Mouse (Mus musculus) splenic B cell, adult 2 months (primary cell): Measurements from ENCODE around the gene Ttc23l.
A peak's percentile ranks its signal among the peaks of the same experiment; 100 is the strongest.

ENCODE experiments used
- DNase-seq: peaks from one replicate; pipeline ENCODE4 v3.0.0-alpha.2; 2011; ENCODE audit warnings: low read depth, low spot score
- H3K27me3 ChIP-seq: 2 replicates; pipeline ENCODE4 v1.6.1; 2012; ENCODE audit warnings: mild to moderate bottlenecking, low read length, moderate library complexity, mixed read lengths; ENCODE audit not compliant: control insufficient read depth, poor library complexity, insufficient read depth, severe bottlenecking
- H3K36me3 ChIP-seq: 2 replicates; pipeline ENCODE4 v1.6.1; 2012; ENCODE audit warnings: mild to moderate bottlenecking, low read length, moderate library complexity, mixed read lengths; ENCODE audit not compliant: control insufficient read depth, poor library complexity, insufficient read depth, severe bottlenecking

Ttc23l gene

DNA sequence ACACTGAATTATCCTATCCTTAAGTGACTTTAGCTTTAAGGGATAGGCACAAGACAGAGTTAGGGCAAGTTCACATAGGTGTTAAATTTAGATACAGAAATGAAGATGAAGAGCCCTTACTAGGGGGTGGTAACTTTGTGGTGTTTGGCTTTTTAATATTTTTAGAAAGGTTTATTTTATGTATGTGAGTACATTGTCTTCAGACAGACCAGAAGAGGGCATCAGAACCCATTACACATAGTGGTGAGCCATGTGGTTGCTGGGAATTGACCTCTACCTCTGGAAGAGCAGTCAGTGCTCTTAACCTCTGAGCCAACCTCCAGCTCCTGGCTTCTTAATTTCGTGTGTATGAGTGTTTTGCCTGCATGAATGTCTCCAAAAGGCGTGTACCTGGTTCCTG, 71.2 kb downstream of the Ttc23l start:
- DNase-seq = no peak
- no peaks in the 10 kb centered on the region for H3K27me3 ChIP-seq
- peaks cover 7% of the 10 kb centered on the region for H3K36me3 ChIP-seq

DNA sequence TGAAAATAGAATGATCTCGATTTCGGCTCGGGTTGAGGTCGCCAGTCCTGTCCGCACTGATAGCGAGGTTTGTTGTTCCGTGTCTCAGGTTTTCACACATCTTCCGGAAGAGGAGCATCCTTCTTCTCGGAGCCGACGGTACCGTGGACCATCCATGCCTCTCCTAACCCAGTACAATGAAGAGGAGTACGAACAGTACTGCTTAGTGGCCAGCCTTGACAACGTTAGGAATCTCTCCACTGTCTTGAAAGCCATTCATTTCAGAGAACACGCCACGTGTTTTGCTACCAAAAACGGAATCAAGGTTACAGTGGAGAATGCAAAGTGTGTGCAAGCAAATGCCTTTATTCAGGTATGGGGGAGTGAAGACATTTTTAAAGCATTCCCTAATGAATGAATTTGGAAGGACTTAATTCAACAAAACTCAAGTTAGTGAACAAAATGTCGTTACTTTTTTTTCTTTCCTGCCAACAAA, 72.1 kb downstream of the Ttc23l start:
- Histone ChIP-seq H3K27me3 (no peaks in the 10 kb centered on the region), H3K36me3 (peaks cover 6% of the 10 kb centered on the region)
- no peak for DNase-seq

DNA sequence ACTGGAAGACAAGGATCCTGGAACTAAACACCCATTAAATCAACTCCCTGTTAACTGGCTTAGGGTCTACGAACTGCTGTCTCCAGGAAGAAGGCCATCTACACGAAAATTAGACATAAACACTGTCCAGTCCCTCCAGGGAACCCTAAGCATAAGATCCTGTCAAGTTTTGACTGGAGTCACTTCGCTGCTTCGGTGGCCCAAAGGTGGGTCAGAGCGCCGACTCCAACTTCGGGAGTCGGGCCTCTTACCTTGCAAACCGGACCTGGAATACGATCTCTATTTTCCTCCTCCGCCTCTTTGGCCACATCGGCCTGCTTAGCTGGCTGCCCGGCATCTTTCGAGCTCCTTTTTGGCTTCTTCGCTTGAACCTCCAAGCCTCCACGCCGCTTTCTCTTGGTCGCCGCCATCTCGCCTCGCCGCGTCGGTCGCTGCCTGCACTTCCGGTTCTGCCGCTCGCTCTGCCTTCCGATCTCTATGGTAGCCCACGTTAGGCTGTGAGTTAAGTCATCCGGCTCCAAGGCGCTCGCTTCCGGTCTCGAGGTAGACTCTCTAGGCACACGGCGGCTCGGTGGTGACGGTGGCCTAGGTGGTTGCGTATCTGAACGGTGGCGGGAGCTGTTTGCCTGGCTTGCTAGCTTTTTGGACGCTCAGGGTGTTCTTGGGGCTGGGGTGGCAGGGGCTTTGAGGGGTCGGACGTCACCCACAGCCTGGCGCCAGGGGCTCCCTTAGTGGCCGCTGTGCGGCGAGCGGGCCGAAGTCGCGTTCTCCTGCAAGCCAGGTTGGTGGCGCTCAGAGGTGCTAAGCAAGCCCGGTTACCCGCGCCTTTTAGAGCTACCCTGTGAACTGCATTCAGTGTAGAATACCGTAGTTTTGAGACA, 72.7 kb downstream of the Ttc23l start, which contains the start of the genes Brix1 and Rad1:
Gene Brix1, minus strand, starts transcription at position 464 of the 881 bp plus-strand sequence.
Gene Rad1, plus strand, starts transcription at position 535 of the 881 bp plus-strand sequence.
- peak; percentile 97 for DNase-seq
- no peaks in the 10 kb centered on the region for H3K27me3 ChIP-seq
- H3K36me3 ChIP-seq = peaks cover 4% of the 10 kb centered on the region; the same call in 1 of the 2 replicates

DNA sequence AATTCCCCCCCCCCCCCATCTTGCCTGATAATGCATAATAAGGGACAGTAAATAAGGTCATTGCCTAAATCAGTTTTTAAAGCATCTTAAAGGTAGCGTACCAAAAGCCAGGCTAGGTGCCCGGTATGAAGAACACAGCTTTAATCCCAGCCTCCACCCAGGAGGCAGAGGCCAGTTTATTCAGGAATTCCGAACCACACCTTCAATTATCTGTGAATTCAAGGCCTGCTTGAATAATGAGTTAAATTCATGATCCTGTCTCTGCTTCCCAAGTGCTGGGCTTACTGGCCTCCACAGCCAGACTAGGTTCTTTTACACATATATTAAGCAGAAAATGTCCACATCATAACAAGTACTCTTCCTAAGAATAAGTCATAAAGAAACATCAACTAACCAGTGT, 87.5 kb downstream of the Ttc23l start:
- Histone ChIP-seq H3K27me3 (no peaks in the 10 kb centered on the region), H3K36me3 (peaks cover 4% of the 10 kb centered on the region)
- no peak for DNase-seq

DNA sequence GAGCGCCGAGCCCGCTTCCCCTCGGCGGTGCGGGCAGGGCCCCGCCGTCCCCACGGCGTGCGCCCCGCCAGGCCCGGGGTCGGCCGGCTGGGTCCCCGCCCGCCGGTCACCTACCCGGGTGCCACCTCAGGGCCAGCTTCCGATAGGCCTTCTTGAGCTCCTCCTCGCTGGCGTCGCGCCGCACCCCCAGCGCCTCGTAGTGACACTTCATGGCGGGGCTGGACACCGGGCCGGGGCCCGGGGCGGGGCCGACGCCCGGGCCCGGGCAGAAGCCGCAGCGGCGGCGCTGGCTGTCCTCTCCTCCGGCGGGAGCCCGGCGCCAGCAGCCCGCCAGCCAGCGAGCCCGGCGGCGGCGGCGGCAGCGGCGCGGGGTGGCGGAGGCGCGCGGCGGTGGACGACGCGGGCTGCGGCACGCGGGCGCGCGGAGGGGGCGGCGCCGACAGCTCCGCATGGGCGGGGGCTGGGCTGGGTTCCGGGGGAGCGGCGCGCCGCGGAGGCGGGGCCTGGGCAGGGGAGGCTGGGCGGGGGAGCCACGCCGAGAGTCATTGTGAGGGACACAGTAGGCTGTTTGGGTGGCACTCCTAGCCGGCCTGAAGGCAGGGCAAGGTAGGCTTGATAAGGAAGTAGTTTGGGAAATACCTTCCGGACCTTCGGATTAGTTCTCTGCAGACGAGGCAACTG, 88.2 kb downstream of the Ttc23l start, which contains the start of gene Dnajc21:
Gene Dnajc21, minus strand, starts transcription at position 366 of the 681 bp plus-strand sequence.
- Histone ChIP-seq H3K36me3 (no peaks in the 10 kb centered on the region), H3K27me3 (no peaks in the 10 kb centered on the region)
- DNase-seq = peak; percentile 86

DNA sequence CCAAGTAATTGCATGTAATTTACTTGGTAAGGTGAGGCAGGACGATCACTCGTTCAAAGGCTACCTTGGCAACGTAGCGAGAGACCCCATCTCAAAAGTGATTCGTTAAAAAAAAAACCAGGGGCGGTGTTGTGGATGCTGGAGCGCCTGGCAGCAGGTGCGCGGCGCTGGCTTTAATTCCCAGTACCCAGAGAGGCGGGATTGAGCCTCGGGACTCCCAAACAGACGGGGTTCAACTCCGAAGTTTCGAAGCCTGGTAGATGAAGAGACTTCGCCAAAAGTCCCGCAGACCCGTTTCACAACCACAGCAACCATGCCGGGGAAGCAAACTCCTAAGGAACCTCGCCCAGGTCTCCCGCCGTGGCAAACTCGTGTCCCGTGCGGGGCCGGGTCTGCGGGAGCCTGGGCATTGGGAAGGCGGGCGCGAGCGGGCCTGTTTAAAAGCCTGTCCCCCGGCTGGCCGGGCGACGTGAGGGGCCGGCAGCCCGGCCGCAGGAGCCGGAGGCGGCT, 88.8 kb downstream of the Ttc23l start:
- Histone ChIP-seq H3K27me3 (no peaks in the 10 kb centered on the region), H3K36me3 (no peaks in the 10 kb centered on the region)
- peak; percentile 8 for DNase-seq

DNA sequence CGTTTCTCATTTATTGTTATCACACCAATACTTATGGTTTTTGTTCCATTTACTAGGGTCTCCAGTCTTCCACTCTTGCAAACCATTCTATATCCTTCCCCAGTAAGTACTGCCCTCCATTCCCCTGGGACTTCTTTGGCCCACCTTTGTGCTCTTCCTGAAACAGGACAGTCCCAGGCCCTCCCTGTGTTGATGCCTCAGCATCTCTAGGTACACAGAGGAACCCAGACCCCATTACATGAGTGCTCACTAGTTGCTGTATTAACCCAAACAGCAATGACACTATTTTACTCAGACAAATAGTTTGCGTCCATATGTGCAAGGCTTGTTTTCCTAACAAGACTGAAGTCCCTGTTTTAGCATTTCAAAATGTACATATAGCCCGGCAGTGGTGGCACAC, 89.7 kb downstream of the Ttc23l start:
- no peak for DNase-seq
- no peaks in the 10 kb centered on the region for H3K27me3 ChIP-seq
- H3K36me3 ChIP-seq = no peaks in the 10 kb centered on the region

DNA sequence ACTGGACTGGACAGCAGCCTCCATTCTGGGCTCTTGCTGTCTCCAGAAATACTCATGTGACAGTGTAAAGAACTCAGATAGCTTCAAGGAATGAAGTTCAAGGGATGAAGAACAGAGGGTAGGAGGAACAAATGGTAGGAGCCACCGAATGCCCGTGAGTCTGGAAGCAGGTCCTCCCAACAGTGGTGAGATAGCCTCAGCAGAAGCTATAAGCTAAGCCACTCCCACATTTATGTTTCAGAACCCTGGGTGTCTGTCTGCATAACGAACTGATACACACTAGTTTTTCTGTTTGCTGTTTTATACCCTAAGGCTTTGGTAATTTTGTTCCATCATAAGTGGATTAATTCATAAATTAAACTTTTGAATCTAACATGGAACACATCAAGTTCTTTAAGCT, 93.8 kb downstream of the Ttc23l start:
- H3K27me3 ChIP-seq = no peaks in the 10 kb centered on the region
- no peaks in the 10 kb centered on the region for H3K36me3 ChIP-seq
- no peak for DNase-seq

DNA sequence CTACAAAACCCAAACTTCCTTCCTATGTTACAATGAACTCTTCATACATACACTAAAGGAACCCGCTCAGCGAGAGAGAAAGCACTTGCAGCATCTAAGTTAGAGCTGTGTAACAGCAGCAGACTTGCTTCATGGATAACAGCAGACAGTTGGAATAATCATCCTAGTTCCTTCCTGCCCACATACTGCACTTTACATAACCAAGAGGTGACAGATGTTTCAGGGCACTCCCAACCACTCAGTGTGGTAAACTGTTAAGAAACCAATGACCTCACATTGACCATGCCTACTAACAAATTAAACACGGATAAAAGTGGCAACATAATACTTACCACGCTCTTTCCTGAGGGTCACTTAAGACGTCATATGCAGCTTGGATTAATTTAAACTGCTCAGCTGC, 94.9 kb downstream of the Ttc23l start:
- no peaks in the 10 kb centered on the region for H3K36me3 ChIP-seq
- no peaks in the 10 kb centered on the region for H3K27me3 ChIP-seq
- no peak for DNase-seq

DNA sequence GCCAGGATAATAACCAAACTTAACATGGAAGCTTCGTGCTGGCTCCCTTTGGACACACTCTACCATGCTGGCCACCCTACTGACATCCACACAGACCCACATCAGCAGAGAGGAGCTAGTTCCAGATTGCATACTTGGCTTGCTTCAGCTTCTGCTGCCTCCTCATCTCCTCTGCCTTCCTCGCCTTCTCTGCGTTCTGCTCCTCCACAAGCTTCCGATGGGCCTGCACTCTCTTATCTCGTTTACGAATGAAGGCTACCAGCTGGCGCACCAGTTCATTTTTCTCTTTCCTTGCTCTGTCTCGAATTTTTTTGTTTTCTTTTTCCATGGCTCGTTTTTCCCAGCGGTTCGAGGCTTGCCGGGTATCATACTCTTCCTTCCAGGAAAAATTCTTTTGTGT, 97.5 kb downstream of the Ttc23l start:
- H3K27me3 ChIP-seq = no peaks in the 10 kb centered on the region
- DNase-seq = no peak
- H3K36me3 ChIP-seq = 0 out of 2 replicates have a peak, but pooled peaks cover 2% of the 10 kb centered on the region
